Mouse (Mus musculus) common myeloid progenitor, adult 5-6 weeks (primary cell): Measurements from ENCODE around the gene Saxo1. TPM values are rescaled to one million over a fixed set of nuclear protein-coding genes. Genes with fewer than 3 reads are reported as not detected.

Experiments used
- ATAC-seq: replicated peaks from 2 replicates; pipeline ENCODE4 v1.8.0; 2016; ENCODE audit warnings: low read depth, mild to moderate bottlenecking, moderate TSS enrichment, inconsistent platforms; ENCODE audit not compliant: poor library complexity, severe bottlenecking
- total RNA-seq: library from RNA; stranded (forward); fragments of 200-1000, 187-1606 nt; gene quantifications from 2 replicates; pipeline ENCODE4 v1.2.3, GENCODE M21; 2017

Saxo1 gene
- total RNA-seq, 1 experiment from 2014 or later, result not detected

DNA sequence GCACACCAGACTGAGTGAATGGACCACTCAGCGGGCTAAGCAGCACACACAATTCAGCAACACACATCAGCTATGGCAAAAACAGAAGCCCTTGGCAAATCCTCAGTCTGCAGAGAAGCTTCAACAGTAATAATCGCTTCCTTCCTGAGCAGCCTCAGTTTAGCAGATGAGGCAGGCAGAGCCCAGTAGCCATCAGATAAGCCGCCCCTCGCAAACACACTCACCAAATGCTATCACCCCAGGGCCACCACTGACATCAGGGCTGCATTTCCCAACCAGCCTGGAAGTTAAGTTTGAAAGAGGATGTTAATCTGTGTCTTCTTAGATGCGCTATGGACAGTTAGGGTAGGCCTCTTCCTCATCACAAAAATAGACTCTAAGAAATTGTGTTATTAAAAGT, 130.8 kb downstream of the Saxo1 start:
- ATAC-seq, result no peak

DNA sequence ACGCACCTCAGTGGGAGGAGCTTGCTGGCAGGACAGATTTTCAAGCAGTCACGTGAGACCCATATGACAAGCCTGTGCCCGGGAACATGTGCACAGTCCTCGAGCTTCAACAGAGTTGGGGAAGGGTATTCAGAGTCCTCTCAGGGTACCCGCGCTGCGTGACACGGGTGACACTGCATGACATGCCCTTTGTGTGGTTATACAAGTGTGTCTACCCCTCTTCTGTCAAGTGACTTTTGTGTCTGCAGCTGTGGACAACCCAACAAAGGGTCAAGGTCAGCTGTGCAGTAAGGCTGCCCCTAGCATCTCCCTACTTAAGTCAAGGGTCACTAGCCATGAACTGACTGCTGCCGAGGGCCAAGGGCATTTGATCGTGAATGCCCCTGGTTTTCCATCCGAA, 131.6 kb downstream of the Saxo1 start:
- ATAC-seq, result no peak

DNA sequence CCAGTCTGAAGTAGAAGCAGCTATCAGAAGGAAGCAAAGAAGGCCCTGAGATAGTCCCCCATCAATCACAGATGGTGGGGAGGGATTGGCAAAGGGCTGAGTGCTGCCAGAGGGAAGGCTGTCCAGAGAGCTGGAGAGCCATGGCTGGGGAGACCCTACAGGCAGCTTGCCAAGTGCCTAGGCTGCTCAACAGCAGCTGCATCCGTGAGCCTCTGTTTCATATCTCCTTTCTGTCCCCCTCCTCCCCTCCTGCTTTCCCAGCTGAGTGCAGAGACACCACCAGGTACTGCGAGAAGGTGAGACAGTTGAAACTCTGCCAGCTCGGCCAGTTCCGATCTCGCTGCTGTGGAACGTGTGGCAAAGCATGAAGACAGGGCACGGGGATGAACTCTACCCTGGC, 132.5 kb downstream of the Saxo1 start:
- no peak for ATAC-seq

DNA sequence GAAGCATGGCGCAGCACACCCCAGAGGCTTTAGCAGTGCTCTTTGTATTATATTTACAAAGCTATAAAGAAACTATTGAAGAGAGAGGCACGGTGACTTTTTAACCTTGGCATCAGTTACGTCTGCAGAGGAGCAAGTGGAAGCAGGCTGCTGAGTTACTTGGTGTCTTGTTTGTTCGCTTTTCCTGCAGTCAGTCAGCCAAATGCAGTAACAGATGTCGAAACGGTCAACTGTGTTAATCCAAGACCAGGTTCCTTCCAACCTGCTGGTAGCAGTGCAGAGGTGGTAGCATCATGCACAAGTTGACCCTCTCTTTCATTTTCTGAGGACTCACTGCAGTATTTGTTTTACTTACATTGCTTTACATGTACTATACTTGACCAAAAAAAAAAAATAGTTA, 135.5 kb downstream of the Saxo1 start:
- ATAC-seq, result no peak

DNA sequence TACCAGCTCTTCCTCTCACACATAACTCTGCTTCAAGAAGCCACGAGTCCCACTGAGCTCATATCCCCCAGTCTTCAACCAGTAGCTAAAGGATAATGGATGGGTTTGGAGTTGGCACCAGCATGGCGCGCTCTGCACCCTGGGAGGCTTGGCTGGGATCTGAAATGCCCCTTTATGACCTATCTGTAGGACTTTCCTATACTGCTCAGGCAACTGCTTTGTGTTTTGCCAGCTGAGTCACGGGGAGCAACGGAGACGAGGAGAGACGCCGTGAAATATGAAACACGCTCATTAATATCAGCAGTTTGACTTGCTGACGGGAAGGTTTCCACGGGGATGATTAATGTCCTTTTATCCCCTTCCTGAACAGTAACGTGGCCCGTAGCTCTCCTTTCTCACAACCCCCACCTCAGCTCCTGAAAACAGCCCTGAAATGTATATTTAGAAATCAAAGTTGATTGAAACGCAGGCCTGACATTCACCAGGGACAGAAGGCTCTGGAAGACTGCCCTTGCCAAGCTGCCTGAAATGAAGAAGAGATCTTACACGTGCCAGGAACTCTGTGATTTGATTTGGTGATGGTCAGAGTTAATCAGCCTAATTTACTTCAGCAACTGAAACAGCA, 141.6 kb downstream of the Saxo1 start:
- no peak for ATAC-seq

DNA sequence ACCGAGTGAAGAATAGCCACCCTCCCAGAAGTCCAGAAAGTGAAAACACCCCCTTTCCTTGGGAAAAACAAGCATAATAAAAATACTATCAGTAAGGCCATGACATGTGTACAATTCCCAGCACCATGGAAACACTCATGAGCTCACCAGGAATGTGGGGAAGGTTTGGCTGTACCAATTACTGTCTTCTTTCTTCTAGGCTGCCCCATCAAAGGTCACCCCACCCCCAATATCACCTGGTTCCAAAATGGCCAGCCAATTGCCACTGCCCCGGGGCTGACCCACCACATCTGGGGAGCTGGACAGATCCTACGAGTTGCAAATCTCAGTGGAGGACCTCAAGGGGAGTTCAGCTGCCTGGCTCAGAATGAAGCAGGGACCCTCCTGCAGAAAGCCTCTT, 144.7 kb downstream of the Saxo1 start:
- no peak for ATAC-seq

DNA sequence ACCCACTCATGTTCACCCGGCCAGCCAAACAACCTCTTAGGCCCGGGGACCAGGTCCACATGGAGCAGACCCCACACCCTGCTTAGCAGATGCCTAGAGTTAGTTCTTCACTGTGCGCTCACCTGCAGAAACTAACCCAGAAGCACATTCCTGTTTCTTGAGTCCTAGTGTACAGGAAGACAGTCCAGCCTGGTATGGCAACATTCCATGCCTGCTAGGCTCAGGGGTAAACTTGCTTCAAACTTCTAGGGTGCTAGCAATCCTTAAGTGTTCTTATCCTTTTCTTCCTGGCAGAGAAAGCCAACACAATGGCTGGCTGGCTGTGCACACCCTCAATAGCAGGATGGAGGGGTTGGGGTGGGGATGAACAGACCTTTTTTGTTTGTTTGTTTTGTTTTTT, 147.2 kb downstream of the Saxo1 start:
- ATAC-seq, result no peak

DNA sequence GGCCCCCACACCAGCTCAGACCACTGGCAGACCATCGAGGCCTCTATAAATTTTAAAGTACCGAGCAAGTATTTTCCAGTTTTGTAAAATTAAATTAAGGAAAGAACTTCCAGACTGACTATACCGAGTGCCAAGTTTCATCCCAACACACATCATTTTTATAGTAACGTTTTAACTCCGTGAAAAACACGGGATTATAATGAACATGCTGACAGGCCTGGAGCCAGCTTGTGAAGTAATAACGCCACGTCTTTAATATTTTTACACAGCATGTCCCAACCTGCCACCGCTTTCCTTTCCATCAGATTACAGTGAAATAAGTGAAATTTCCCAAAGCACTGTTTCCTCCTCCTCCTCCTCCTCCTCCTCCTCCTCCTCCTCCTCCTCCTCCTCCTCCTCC, 149.7 kb downstream of the Saxo1 start:
- ATAC-seq, result no peak

DNA sequence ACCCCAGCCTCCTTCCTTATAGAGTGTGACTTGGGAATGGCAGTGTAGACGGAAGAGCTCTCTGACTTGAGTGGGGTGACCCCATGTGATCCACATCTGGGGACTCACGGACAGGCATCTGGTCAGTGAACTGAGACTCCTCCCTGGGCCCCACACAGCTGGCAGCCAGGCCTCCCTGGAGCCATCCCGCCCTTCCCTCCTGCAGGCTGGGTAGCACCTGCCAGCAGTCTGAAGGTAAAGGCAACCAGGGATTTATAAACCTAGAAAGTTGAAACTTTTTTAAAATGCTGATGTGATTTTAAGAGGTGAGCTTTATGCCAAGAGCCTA, 151.0 kb downstream of the Saxo1 start:
- no peak for ATAC-seq

DNA sequence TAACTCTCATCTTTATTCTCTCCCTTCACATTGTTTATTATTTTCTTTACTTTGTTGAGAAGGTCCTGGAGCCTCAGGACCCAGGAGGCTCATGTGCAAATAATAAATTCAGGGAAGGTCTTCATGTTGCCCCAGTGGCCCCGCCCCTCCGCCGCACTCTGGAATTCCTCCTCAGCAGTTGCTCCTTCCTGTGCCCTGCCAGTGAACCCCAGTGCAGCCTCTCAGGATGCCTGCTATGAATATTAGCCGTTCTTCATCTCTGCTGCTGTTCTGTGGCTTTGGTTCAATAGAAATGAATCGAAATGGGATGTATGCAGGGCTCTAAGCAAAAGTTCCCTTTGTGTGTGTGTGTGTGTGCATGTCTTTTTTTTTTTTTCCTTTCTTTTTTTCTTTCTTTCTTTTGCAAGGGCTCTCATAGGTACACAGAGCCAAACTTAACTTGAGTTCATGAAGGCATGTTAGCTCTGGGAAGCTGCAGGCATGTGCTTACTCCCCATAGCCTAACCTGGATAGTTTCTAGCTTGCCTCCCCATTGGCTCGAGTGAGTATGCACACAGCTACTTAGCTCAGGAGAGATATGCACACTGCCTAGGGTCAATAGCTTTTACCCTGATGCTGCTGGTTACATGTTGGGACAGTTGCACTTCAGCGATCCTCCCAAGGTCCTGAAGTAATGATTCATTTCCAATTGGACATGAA, 151.5 kb downstream of the Saxo1 start:
- ATAC-seq, result no peak

DNA sequence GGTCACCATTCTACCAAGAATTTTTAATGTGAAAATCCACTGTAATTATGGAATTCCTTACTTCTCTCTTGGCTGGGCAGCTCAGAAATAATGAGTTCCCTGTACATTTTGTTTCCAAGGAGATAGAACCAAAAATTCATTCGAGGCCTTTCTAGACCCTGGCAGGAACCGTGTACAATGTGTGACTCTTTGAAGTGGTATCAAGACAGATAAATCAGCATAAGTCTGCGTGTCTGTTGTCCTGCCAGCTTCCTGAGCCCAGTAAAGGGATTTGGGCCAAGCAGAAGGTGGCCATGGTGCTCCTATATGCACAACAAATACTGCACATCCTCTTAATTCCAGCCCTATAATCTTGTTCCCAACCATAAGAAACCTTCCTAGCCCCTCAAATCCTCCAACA, 157.0 kb downstream of the Saxo1 start:
- no peak for ATAC-seq

DNA sequence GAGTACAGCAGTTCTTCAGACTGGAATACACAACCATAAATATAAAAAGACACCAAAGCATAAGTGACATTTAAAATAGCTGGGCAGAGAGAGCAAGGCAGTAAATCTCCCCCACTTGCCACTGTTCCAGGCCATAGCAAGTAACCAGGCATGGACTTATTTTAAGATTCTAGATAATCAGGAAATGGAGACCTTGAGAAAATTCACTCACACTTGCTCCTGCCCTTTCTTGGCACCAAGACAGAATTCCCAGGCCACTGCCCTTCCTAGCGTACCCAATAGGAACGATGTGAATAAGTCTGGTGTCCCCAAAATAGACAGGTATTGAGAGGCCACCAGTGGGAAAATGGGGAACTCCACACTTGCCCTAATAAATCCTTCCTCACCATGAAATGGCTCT, 160.7 kb downstream of the Saxo1 start:
- no peak for ATAC-seq

DNA sequence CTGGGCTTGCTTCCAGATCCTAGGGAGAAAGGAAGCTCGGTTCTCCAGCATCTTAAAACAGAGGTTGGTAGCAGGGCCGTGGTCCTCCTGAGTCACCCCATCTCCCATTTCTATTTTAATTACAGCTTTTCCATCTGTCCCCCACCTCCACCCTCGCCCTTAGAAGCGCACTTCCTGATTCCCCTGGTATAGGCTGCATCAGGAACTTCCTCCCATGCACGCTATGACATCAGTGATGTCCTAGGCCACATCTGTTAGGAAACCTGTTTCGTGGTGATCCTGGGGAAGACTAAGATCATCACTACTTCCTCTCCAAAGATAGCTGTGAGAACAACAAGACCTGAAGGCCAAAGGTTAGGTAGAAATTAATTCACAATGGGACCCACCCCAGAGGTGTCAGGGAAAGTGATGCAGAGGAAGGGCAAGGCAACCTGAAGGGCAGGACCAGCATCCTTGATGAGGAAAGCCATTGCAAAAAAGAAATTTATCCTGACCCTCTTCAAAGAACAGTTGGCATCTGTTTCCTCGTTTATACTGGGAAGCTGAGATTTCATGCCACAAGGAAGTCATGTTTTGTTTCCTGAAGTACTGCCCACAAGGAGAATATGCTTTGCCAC, 161.3 kb downstream of the Saxo1 start:
- ATAC-seq, result no peak

DNA sequence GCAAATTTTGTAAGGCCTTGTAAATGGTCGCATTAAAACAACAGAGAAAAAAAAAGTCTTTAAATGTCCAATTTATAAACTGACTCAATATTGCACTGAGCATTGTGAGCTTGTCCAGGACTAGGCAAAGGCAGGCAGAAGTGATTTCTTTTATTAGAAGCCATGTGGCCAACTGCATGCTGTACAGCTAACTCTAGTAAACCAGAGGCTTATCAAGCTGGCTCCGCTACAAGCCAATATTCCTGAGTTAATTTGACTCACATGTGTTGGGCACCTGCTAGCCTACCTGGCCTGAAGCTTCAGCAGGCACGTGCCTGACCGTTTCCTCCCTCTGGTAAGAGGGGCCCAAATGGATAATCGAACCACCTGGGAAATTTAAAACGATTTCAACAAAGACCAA, 162.5 kb downstream of the Saxo1 start:
- ATAC-seq, result no peak

Other genes with a start within 250 kb of the Saxo1 start
- 13.5 and 14.3 TPM in 2 replicates for gene Rraga, start 17.3 kb upstream of the Saxo1 start, total RNA-seq
- 35.6 and 39.3 TPM in 2 replicates for gene Haus6, start 53.7 kb upstream of the Saxo1 start, total RNA-seq
- 55.0 and 80.2 TPM in 2 replicates for gene Plin2, start 111.7 kb upstream of the Saxo1 start, total RNA-seq
- 29.9 and 31.7 TPM in 2 replicates for gene Dennd4c, start 190.2 kb upstream of the Saxo1 start, total RNA-seq